In genomic region chr14:16185246-16185645, GRCm38 (mm10) we compare ENCODE assay signal across 16 mouse cellular contexts.
"Had no signal": no experiment of that assay in that cellular context is flagged by ENCODE, and none has a peak within 500 bp of the region (broad histone marks: within the 10 kb centered on the region; RNA-seq: fewer than 3 reads in every experiment).

No protein-coding gene starts in this region.

- H3K27ac ChIP-seq: neural tube, embryonic 13.5 days; neural tube, embryonic 15.5 days; stomach, embryonic 15.5 days; stomach, postnatal 0 days had no signal

- H3K36me3 ChIP-seq: neural tube, embryonic 13.5 days; neural tube, embryonic 15.5 days; stomach, embryonic 15.5 days had no signal

- H3K27me3 ChIP-seq: neural tube, embryonic 13.5 days; neural tube, embryonic 15.5 days; stomach, embryonic 15.5 days had no signal

- H3K9ac ChIP-seq: neural tube, embryonic 13.5 days; neural tube, embryonic 15.5 days; stomach, embryonic 15.5 days had no signal

- H3K9me3 ChIP-seq: neural tube, embryonic 13.5 days; neural tube, embryonic 15.5 days; stomach, embryonic 15.5 days had no signal

- DNase-seq: retina, postnatal 1 day; right cerebral cortex, adult 18-20 months; right cerebral cortex, postnatal 14 days; right cerebral cortex, postnatal 25 days; right cerebral cortex, postnatal 4 days; spleen, adult 18-20 months; thymus, adult 18-20 months; thymus, adult 2 months; thymus, postnatal 14 days; thymus, postnatal 25 days; thymus, postnatal 36 days; thymus, postnatal 4 days had no signal

- H3K4me3 ChIP-seq: neural tube, embryonic 13.5 days; neural tube, embryonic 15.5 days; stomach, embryonic 15.5 days had no signal

- H3K4me1 ChIP-seq: neural tube, embryonic 13.5 days; neural tube, embryonic 15.5 days; stomach, embryonic 15.5 days had no signal
